Mouse (Mus musculus) C2C12 (cell line): Measurements from ENCODE around the gene Gpatch1.
A peak's percentile ranks its signal among the peaks of the same experiment; 100 is the strongest.

Experiments used
- CEBPB ChIP-seq: IDR thresholded peaks from one replicate; pipeline ENCODE4 v1.6.1; 2011; ENCODE audit warnings: low read depth, mild to moderate bottlenecking, control low read depth, moderate library complexity
- CTCF ChIP-seq: IDR thresholded peaks from one replicate; pipeline ENCODE4 v1.5.1; 2011; ENCODE audit not compliant: control insufficient read depth, insufficient read depth, insufficient read length
- MAX ChIP-seq: IDR thresholded peaks from one replicate; pipeline ENCODE4 v1.6.1; 2011; ENCODE audit warnings: mild to moderate bottlenecking, control low read depth
- MYOD1 ChIP-seq: IDR thresholded peaks from one replicate; pipeline ENCODE4 v1.6.1; 2011; ENCODE audit warnings: low read depth; ENCODE audit not compliant: control insufficient read depth, insufficient read length
- MYOG ChIP-seq: IDR thresholded peaks from one replicate; pipeline ENCODE4 v1.6.1; 2011; ENCODE audit not compliant: control insufficient read depth, insufficient read length; ENCODE audit errors: extremely low read depth
- USF1 ChIP-seq: IDR thresholded peaks from one replicate; pipeline ENCODE4 v1.6.1; 2011; ENCODE audit warnings: low read depth, mild to moderate bottlenecking, control low read depth, moderate library complexity

- no peak for TF ChIP-seq CTCF
- TF ChIP-seq MAX = peak; percentile 74
- no peak for TF ChIP-seq MYOG
- TF ChIP-seq USF1 = no peak
- peak; percentile 16 for TF ChIP-seq CEBPB
- TF ChIP-seq MYOD1 = peak; percentile 26
These were observed 30.8 kb upstream of the Gpatch1 start for GRCm38 (mm10) chr7:35349022-35349421.
